21 mouse cellular contexts compared by ENCODE assay signal in the genomic region with DNA sequence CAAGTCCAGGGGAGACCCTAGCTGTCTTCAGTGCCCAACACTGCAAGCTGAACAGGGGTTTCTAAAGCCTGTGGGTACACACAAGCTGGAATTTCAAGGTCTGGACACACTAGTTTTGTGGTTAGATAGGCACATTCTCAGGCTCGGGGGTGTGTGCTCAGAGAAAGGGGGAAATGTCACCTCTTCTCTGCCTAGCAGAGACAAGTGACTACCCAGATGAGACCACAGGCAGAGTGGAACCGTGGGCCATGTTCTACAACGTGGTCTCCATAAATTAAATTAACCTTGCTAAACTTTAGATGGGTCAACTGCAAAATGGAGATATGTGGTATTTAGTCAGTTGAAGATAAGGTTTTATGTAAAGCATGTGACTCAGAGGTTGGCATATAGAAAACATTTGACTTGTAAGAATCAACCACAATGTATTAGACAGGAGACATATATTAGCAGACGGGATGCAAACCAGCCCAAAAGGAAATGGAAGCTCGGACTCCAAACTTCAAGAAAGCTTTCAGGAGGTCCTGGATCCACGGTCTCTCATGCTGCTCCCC. TPM values are rescaled to one million over a fixed set of nuclear protein-coding genes. Genes with fewer than 3 reads are reported as not detected.
DNase-seq lines count a peak whose midpoint lies in the region; ATAC-seq and TF ChIP-seq lines count a peak whose summit lies in the region.
"Had no signal": no experiment of that assay in that cellular context is flagged by ENCODE, and none has a peak within 500 bp of the region (broad histone marks: within the 10 kb centered on the region; RNA-seq: fewer than 3 reads in every experiment).

No protein-coding gene starts in this region.

- no peak overlapping the region for H3K9ac ChIP-seq in intestine, embryonic 15.5 days
- no peak overlapping the region for H3K9ac ChIP-seq in intestine, postnatal 0 days (ENCODE audit: low read depth, low read length)
- H3K9ac ChIP-seq in liver, embryonic 13.5 days: peak overlapping the region; percentile 46; the same call in 1 of the 2 replicates
- no peak overlapping the region for H3K9ac ChIP-seq in stomach, embryonic 14.5 days (replicated peaks; ENCODE audit: low read depth, low read length)

- H3K36me3 ChIP-seq in intestine, embryonic 15.5 days: no peaks in the 10 kb centered on the region
- no peaks in the 10 kb centered on the region for H3K36me3 ChIP-seq in intestine, postnatal 0 days (ENCODE audit: control insufficient read depth, insufficient read depth)
- peaks cover 9% of the 10 kb centered on the region for H3K36me3 ChIP-seq in liver, embryonic 13.5 days
- no peaks in the 10 kb centered on the region; the same call in 1 of the 2 replicates for H3K36me3 ChIP-seq in stomach, embryonic 14.5 days (ENCODE audit: control insufficient read depth, insufficient read depth, low read length)
- H3K36me3 ChIP-seq: embryonic facial prominence, embryonic 15.5 days; forebrain, embryonic 10.5 days; limb, embryonic 10.5 days; midbrain, embryonic 10.5 days had no signal

- H3K27ac ChIP-seq in intestine, embryonic 15.5 days: no peak overlapping the region
- H3K27ac ChIP-seq in intestine, postnatal 0 days (ENCODE audit: low read depth, low read length): no peak overlapping the region
- H3K27ac ChIP-seq in liver, embryonic 13.5 days: no peak overlapping the region; the same call in 1 of the 2 replicates
- H3K27ac ChIP-seq in stomach, embryonic 14.5 days (ENCODE audit: low read length): no peak overlapping the region
- H3K27ac ChIP-seq: embryonic facial prominence, embryonic 15.5 days; gastrocnemius, adult 2 months; heart, adult 2 months; hindbrain, embryonic 13.5 days had no signal

- intact Hi-C loops in gastrocnemius, postnatal 14 days (cut with DNase I; ENCODE audit: low total_unique reads): no loop called here

- H3K4me1 ChIP-seq in intestine, embryonic 15.5 days (replicated peaks): peaks cover 3% of the 10 kb centered on the region; the same call in 1 of the 2 replicates
- H3K4me1 ChIP-seq in intestine, postnatal 0 days (replicated peaks; ENCODE audit: control insufficient read depth, insufficient read depth, low read length): no peaks in the 10 kb centered on the region
- peaks cover 24% of the 10 kb centered on the region for H3K4me1 ChIP-seq in liver, embryonic 13.5 days (replicated peaks)
- peaks cover 9% of the 10 kb centered on the region; the same call in 1 of the 2 replicates for H3K4me1 ChIP-seq in stomach, embryonic 14.5 days (ENCODE audit: control insufficient read depth, insufficient read depth, low read length)

- no peak overlapping the region for H3K4me2 ChIP-seq in intestine, embryonic 15.5 days (replicated peaks)
- H3K4me2 ChIP-seq in intestine, postnatal 0 days (replicated peaks; ENCODE audit: low read depth): no peak overlapping the region
- peak overlapping the region; percentile 56; the same call in 1 of the 2 replicates for H3K4me2 ChIP-seq in liver, embryonic 13.5 days
- H3K4me2 ChIP-seq in stomach, embryonic 14.5 days (replicated peaks; ENCODE audit: low read depth, low read length): peak overlapping the region; percentile 39; the same call in 1 of the 2 replicates

- H3K9me3 ChIP-seq in intestine, embryonic 15.5 days: no peaks in the 10 kb centered on the region
- H3K9me3 ChIP-seq in intestine, postnatal 0 days (ENCODE audit: control insufficient read depth): no peaks in the 10 kb centered on the region
- H3K9me3 ChIP-seq in liver, embryonic 13.5 days (replicated peaks): no peaks in the 10 kb centered on the region
- H3K9me3 ChIP-seq in stomach, embryonic 14.5 days (ENCODE audit: control insufficient read depth, low read depth, low read length): no peaks in the 10 kb centered on the region
- H3K9me3 ChIP-seq: embryonic facial prominence, embryonic 15.5 days; forebrain, embryonic 10.5 days; hindbrain, embryonic 13.5 days; limb, embryonic 10.5 days; midbrain, embryonic 10.5 days had no signal

- 69% methylated on average over 6 of the region's 6 CpGs for WGBS in intestine, embryonic 15.5 days
- whole genome bisulfite sequencing in intestine, postnatal 0 days: 61% methylated on average over 6 of the region's 6 CpGs
- 39% methylated on average over 6 of the region's 6 CpGs for WGBS in liver, embryonic 13.5 days (ENCODE audit: insufficient replicate concordance)
- 71% methylated on average over 6 of the region's 6 CpGs for WGBS in stomach, embryonic 14.5 days

- no peak for TF ChIP-seq CTCF in intestine, postnatal 0 days (IDR thresholded peaks at IDR 0.05; ENCODE audit: low read depth)

- H3K27me3 ChIP-seq in intestine, embryonic 15.5 days (replicated peaks): no peaks in the 10 kb centered on the region
- H3K27me3 ChIP-seq in intestine, postnatal 0 days (replicated peaks; ENCODE audit: control insufficient read depth, insufficient read depth, low read length): no peaks in the 10 kb centered on the region
- H3K27me3 ChIP-seq in liver, embryonic 13.5 days: 0 out of 2 replicates have a peak, but pooled peaks cover 5% of the 10 kb centered on the region
- no peaks in the 10 kb centered on the region for H3K27me3 ChIP-seq in stomach, embryonic 14.5 days (ENCODE audit: control insufficient read depth, insufficient read depth, low read length)
- H3K27me3 ChIP-seq: embryonic facial prominence, embryonic 15.5 days; hindbrain, embryonic 13.5 days; Patski had no signal

- 0 out of 2 replicates have a peak, but pooled peaks have one; percentile 8 for ATAC-seq in intestine, embryonic 15.5 days
- ATAC-seq in intestine, postnatal 0 days: no peak
- no peak for ATAC-seq in liver, embryonic 13.5 days (ENCODE audit: low read depth)
- ATAC-seq in stomach, embryonic 14.5 days (ENCODE audit: insufficient number of reproducible peaks, insufficient read depth, low FRiP score, low read depth): no peak
- ATAC-seq: Patski had no signal

- H3K4me3 ChIP-seq in intestine, embryonic 15.5 days (replicated peaks): no peak overlapping the region
- H3K4me3 ChIP-seq in intestine, postnatal 0 days (ENCODE audit: low read depth, low read length): no peak overlapping the region
- no peak overlapping the region for H3K4me3 ChIP-seq in liver, embryonic 13.5 days (replicated peaks)
- H3K4me3 ChIP-seq in stomach, embryonic 14.5 days (ENCODE audit: low read depth, low read length): no peak overlapping the region
- H3K4me3 ChIP-seq: gastrocnemius, adult 2 months; heart, adult 2 months had no signal

- peak; percentile 24 for DNase-seq in MEL-GATA-1-ER (ENCODE audit: extremely low read depth, low read depth)
- no peak for DNase-seq in liver, embryonic 13.5 days
- no peak for DNase-seq in lung, postnatal 36 days
- no peak for DNase-seq in gastrocnemius, postnatal 14 days
- DNase-seq in layer of hippocampus, adult 18-20 months (ENCODE audit: low spot score in 2 of 2): no peak
- DNase-seq: adrenal gland, adult 8-10 months; B cell, adult 2 months; cerebellum, adult 11-12 months; gastrocnemius, adult 2 months; heart, adult 2 months; heart, postnatal 10 days; kidney, adult 11 months had no signal

RNA-seq across cellular contexts. Expression of a gene that starts 13.1 kb away (rescaled TPM):
- polyA plus RNA-seq in intestine, embryonic 15.5 days (2015; fragmentation: Nextera tagmentation; extraction: Ambion mirVana): 17.0 and 21.5 TPM in 2 replicates
- polyA plus RNA-seq in intestine, postnatal 0 days (2015; fragmentation: Nextera tagmentation; extraction: Ambion mirVana): 6.3 and 7.5 TPM in 2 replicates
- polyA plus RNA-seq in liver, embryonic 13.5 days (2015; fragmentation: Nextera tagmentation; extraction: Ambion mirVana): 14.2 and 14.7 TPM in 2 replicates
- polyA plus RNA-seq in stomach, embryonic 14.5 days (2014; fragmentation: Nextera tagmentation; extraction: Ambion mirVana): 9.6 and 10.1 TPM in 2 replicates
- total RNA-seq in gastrocnemius, postnatal 14 days (2021): under 1 TPM; 0.25 to 0.44 TPM
- total RNA-seq in layer of hippocampus, adult 18-20 months (2021): 1 to 10 TPM; 1.4 to 1.8 TPM

Comparison
In these comparisons a context has a peak if more than half of its experiments do, and no peak if none do; other contexts are left out.
1. H3K4me2 ChIP-seq: peak in liver, embryonic 13.5 days (single experiment) and stomach, embryonic 14.5 days (single experiment); none in intestine, embryonic 15.5 days (single experiment) and intestine, postnatal 0 days (single experiment).